Mouse (Mus musculus): ENCODE results near the gene Rab3c. TPM values are rescaled to one million over a fixed set of nuclear protein-coding genes. Genes with fewer than 3 reads are reported as not detected.
A peak's percentile ranks its signal among the peaks of the same experiment; 100 is the strongest.

The Rab3c gene
- polyA plus RNA-seq, 1 experiment from 2014 or later = 198 TPM

DNA sequence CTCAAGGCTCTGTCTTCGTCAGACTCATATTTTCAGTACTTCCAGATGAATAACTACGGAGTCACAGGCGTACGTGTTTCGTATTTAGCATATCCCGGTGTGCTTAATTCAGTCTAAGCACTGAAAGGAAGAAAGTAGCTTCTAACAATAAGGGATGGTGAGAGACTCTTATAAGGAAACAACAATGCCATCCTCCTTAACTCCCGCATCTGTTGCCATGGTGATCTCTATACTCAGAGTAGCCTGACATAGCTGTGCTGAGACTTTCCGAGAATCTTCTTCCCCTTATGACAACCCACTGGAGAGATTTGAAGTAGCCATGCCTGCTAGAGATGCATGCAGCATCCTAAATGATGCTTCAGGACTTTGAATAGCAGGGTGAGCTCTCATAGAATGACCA lies 272.3 kb downstream of the Rab3c start:
- WGBS = 12% methylated on average over 8 of the region's 8 CpGs
- Histone ChIP-seq H3K27ac (replicated peaks) (peak overlapping the region; percentile 71), H3K4me3 (no peak overlapping the region), H3K4me1 (replicated peaks) (peaks cover 21% of the 10 kb centered on the region), H3K9ac (no peak overlapping the region), H3K27me3 (no peaks in the 10 kb centered on the region), H3K36me3 (no peaks in the 10 kb centered on the region), H3K9me3 (no peaks in the 10 kb centered on the region), H3K4me2 (peak overlapping the region; percentile 30)
- ATAC-seq (ENCODE audit: low FRiP score, low read depth) = peak; percentile 81

DNA sequence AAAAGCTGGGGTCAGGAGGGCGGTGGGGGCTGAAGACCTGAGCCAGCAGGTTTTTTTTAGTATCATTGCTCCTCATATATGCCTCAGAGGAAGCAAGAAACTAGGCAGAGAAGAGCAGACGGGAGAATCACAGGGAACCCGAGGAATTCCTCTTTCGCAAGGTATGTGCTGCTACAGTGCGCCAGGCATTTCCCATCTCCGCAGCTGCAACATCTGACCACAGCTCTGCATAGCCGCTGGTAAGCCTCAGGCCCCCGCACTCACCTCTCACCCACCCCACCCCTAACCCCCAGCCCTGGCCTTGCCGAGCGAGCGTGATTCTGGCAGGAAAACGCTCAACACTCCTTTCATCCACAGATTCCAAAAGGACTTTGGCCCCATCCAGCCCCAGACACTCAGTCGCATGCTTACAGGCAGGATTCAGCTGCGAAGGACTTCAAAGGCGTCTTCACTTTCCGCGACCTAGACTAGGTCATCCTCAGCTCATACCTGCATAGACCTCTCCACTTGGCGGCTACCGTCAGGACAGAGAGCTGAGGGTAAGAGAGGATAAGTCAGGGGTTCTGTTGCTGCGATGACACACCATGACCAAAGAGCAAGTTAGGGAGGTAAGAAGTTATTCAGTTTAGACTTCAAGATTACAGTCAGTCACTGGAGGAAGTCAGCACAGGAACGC lies 274.6 kb downstream of the Rab3c start:
- Histone ChIP-seq H3K9me3 (no peaks in the 10 kb centered on the region), H3K4me2 (no peak overlapping the region), H3K36me3 (no peaks in the 10 kb centered on the region), H3K27ac (replicated peaks) (no peak overlapping the region), H3K4me1 (replicated peaks) (peaks cover 21% of the 10 kb centered on the region), H3K4me3 (no peak overlapping the region), H3K9ac (no peak overlapping the region), H3K27me3 (no peaks in the 10 kb centered on the region)
- no peak for ATAC-seq (ENCODE audit: low FRiP score, low read depth)
- 59% methylated on average over 21 of the region's 21 CpGs for WGBS

Other genes with a start within 250 kb of the Rab3c start
- 0.12 TPM in 1 of 2 replicates, not detected in the other for gene Gapt, start 76.2 kb upstream of the Rab3c start, polyA plus RNA-seq (2015; fragmentation: Nextera tagmentation; extraction: Ambion mirVana)
- gene Plk2, start 114.0 kb upstream of the Rab3c start, polyA plus RNA-seq (2015; fragmentation: Nextera tagmentation; extraction: Ambion mirVana) = 113 and 123 TPM in 2 replicates

All from hindbrain, embryonic 15.5 days (tissue).